Mouse (Mus musculus): Measurements from ENCODE around the gene Smg7. TPM values are rescaled to one million over a fixed set of nuclear protein-coding genes. Genes with fewer than 3 reads are reported as not detected.

Gene Smg7
- polyA plus RNA-seq, 1 experiment: 49.0 TPM

DNA sequence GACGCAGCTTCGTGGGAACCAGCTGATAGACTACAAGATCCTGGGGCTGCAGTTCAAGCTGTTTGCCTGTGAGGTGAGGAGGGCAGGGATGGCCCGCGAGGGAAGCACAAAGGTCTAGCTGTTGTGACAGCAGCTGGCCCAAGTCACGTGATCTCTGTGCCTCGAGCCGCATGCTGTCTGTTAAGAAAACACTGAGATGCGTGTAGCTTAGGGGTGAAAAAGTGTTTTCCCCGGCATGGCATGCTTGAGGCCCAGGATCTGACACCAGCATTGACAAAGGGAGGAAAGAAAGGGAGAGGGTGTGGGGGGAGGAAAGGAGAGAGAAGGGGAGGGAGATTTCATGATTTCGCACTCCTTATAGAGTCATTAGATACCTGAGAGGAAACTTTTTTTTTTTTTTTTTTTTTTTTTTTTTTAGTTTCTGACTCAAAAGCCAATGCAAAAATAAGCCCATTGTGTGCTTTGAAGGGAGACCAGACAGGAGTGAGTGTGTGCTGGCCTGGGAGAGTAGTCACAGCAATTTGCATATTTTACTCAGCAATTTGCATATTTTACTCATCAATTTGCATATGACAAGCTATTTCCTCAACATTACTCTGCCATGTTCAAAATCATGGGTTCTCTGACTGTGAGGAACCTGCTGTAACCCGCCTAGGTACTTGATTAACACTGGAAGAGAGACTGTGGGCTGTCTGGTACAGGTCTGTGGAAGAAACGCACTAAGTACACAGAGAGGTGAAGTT, 85.2 kb downstream of the Smg7 start:
- Histone ChIP-seq H3K4me1 (ENCODE audit: control insufficient read depth, insufficient read depth, low read length) (peaks cover 6% of the 10 kb centered on the region; the same call in 1 of the 2 replicates), H3K27ac (ENCODE audit: insufficient read depth, low read length) (no peak overlapping the region), H3K4me3 (ENCODE audit: insufficient read depth, low read length) (no peak overlapping the region)
- TF ChIP-seq CTCF (IDR thresholded peaks at IDR 0.05; ENCODE audit: borderline replicate concordance, insufficient read depth, low read length): no peak

DNA sequence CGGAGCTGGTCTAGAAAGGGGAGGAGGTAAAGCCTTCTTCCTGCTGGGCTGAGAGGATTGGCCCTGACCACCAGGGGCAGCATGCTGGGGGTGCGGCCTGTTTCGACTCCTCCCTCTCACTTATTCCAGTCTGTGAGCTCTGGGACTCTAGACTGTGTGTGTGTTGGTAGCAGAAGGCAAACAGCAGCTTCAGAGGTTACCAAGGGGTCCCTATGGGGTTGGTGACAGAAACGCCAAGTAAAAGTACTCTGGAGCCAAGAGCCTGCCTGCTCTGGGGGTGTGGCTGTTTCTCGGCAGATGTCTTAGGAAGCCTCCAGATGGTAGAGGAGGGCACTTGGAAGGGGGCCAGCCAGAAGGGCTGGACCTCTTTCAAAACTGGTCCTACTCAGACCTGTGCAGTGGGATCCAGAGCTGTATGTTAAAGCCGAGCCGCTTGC, 87.2 kb downstream of the Smg7 start:
- TF ChIP-seq POLR2A (IDR thresholded peaks at IDR 0.05; ENCODE audit: low read depth, low read length): no peak
- peak; percentile 1; the same call in 1 of the 2 replicates for TF ChIP-seq CTCF (IDR thresholded peaks at IDR 0.05; ENCODE audit: borderline replicate concordance, insufficient read depth, low read length)
- Histone ChIP-seq H3K4me3 (ENCODE audit: insufficient read depth, low read length) (no peak overlapping the region), H3K27ac (ENCODE audit: insufficient read depth, low read length) (no peak overlapping the region), H3K4me1 (ENCODE audit: control insufficient read depth, insufficient read depth, low read length) (no peaks in the 10 kb centered on the region)

DNA sequence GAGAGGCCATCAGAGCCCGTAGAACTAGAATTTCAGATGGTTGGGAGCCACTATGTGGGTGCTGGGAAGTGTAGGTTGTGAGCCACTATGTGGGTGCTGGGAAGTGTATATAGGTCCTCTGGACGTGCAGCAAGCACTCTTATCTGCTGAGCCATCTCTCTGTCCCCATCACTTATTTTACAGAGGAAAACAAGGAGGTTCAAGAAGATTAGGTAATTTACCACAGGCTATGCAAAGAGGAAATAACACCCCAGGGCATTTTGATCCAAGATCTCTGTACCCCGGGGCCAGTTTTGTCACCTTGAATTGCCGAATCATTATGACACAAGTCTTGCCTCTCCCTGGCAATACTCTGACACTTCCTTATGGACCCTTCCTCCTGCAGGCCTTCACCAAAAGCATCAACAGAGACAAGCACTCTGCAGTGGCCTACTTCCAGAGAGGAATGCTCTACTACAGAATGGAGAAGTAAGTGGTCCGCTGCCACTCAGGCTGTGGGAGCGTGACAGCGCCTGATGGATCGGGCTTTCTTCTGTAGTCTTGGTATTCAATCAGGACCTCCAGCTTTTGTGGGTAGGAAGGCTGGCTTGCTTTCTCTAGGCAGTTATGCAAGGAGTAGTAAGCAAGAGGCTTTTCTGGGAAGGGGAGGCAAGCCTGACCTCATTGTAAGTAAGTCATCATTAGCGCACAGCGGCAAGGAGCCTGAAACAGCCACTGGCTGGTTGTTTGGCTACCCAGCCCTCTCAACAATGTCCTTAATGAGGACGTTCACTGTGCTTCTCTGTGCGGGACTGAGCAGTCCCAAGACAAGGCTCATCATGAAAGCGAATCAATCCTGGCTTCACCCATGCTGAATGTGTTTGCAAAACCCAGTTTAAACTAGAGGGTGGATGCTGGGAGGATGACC, 91.7 kb downstream of the Smg7 start:
- TF ChIP-seq CTCF (IDR thresholded peaks at IDR 0.05; ENCODE audit: borderline replicate concordance, insufficient read depth, low read length): no peak
- no peak for TF ChIP-seq POLR2A (IDR thresholded peaks at IDR 0.05; ENCODE audit: low read depth, low read length)
- Histone ChIP-seq H3K4me1 (ENCODE audit: control insufficient read depth, insufficient read depth, low read length) (no peaks in the 10 kb centered on the region), H3K27ac (ENCODE audit: insufficient read depth, low read length) (no peak overlapping the region), H3K4me3 (ENCODE audit: insufficient read depth, low read length) (no peak overlapping the region)

DNA sequence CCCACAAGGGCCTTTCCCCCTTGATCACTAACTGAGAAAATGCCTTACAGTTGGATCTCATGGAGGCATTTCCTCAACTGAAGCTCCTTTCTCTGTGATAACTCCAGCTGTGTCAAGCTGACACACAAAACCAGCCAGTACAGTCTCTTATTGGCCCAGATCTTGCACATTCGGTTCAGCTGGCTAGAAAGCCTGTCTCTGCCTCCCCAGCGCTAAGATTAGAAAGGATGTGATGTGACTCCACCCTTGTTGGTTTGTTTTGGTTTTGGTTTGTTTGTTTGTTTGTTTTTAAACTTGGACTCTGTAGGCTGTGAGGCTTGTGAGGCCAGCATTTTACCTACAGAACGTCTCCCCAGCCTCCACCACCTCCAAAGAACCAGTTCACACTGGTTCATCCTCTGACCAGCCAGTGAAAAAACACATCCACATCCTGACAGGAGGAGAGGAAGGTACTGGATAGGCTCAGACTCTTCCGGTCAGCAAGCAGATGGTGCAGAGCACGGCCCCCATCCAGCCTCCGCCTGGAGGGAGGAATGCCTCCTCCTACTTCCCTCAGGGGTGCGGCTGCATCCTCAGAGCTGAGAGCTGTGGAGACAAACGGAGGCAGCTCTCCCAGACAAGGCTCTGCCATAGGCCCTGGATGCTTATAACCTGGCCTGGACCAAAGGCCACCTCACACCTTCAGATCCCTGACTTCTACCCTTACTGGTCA, 92.7 kb downstream of the Smg7 start:
- TF ChIP-seq POLR2A (IDR thresholded peaks at IDR 0.05; ENCODE audit: low read depth, low read length) (no peak), CTCF (IDR thresholded peaks at IDR 0.05; ENCODE audit: borderline replicate concordance, insufficient read depth, low read length) (no peak)
- H3K4me3 ChIP-seq (ENCODE audit: insufficient read depth, low read length): no peak overlapping the region
- no peaks in the 10 kb centered on the region for H3K4me1 ChIP-seq (ENCODE audit: control insufficient read depth, insufficient read depth, low read length)
- H3K27ac ChIP-seq (ENCODE audit: insufficient read depth, low read length): no peak overlapping the region

DNA sequence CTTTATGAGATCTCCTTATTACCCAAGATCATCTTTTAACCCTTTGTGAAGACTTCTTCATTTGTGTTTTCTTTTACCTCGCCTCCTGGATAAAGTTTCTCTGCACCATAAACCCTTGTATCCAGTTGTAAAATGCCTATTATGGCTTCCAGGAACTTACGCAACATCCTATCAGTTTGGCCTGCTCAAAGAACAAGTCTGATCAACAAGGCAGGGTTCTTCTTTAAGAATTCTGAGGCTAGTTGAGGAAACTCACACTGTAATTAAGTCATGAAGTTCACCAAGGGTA, 94.1 kb downstream of the Smg7 start:
- no peak overlapping the region for H3K4me3 ChIP-seq (ENCODE audit: insufficient read depth, low read length)
- no peaks in the 10 kb centered on the region for H3K4me1 ChIP-seq (ENCODE audit: control insufficient read depth, insufficient read depth, low read length)
- no peak overlapping the region for H3K27ac ChIP-seq (ENCODE audit: insufficient read depth, low read length)
- no peak for TF ChIP-seq CTCF (IDR thresholded peaks at IDR 0.05; ENCODE audit: borderline replicate concordance, insufficient read depth, low read length)

DNA sequence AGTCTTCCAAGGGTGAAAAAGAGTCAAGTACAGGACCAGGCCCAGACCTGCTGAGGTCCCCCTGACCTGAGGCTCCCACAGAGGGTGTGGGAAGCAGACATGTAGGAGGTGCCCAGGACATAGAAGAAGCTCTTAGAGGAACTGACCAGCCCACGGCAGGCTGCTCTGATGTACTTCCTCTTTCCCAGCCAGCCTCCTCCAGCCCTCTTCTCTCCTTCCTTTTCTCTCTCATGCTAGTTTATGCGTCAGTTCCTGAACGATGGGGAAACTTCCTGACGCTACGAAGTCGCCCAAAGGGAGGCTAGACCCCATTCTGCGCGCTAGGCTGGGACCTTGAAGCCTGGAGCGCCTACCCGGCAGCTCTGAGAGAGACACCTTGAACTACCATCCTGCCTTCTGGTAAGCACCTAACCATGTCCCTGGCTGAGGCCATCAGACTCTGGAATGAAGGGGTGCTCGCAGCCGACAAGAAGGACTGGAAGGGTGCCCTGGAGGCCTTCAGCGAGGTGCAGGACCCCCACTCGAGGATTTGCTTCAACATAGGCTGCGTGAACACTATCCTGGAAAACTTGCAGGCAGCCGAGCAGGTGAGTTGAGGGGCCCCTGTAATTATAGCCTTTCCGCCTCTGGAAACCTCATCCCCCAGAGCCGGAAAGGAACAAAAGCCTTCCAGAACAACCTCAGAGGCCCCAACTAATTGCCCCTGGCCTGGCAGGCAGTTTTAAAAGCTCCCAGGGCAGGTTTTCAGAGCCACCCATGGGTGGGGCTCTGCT, 94.6 kb downstream of the Smg7 start:
- TF ChIP-seq POLR2A (IDR thresholded peaks at IDR 0.05; ENCODE audit: low read depth, low read length) (no peak), CTCF (IDR thresholded peaks at IDR 0.05; ENCODE audit: borderline replicate concordance, insufficient read depth, low read length) (no peak)
- H3K4me3 ChIP-seq (ENCODE audit: insufficient read depth, low read length): no peak overlapping the region
- H3K27ac ChIP-seq (ENCODE audit: insufficient read depth, low read length): no peak overlapping the region
- H3K4me1 ChIP-seq (ENCODE audit: control insufficient read depth, insufficient read depth, low read length): no peaks in the 10 kb centered on the region

DNA sequence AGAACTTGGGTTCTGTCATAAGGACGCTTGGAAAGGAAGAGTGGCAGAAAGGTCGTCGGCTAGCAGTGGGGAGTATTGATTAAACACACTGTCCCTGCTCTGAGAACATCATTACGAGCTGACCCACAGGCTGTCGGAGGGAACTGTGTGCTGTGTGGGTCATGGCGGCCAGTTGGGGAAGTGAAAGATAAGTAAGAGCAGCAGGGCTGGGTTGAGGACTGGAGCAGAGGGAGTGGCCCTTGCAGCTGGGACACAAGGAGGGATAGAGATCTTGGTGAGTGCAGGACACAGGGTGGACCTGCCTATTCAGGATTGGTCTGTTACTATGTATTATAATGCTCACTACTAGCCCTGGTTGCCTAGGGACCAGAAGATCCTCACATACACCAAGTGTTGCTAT, 97.5 kb downstream of the Smg7 start:
- Histone ChIP-seq H3K27ac (ENCODE audit: insufficient read depth, low read length) (no peak overlapping the region), H3K4me1 (ENCODE audit: control insufficient read depth, insufficient read depth, low read length) (no peaks in the 10 kb centered on the region), H3K4me3 (ENCODE audit: insufficient read depth, low read length) (no peak overlapping the region)
- TF ChIP-seq POLR2A (IDR thresholded peaks at IDR 0.05; ENCODE audit: low read depth, low read length) (no peak), CTCF (IDR thresholded peaks at IDR 0.05; ENCODE audit: borderline replicate concordance, insufficient read depth, low read length) (no peak)

DNA sequence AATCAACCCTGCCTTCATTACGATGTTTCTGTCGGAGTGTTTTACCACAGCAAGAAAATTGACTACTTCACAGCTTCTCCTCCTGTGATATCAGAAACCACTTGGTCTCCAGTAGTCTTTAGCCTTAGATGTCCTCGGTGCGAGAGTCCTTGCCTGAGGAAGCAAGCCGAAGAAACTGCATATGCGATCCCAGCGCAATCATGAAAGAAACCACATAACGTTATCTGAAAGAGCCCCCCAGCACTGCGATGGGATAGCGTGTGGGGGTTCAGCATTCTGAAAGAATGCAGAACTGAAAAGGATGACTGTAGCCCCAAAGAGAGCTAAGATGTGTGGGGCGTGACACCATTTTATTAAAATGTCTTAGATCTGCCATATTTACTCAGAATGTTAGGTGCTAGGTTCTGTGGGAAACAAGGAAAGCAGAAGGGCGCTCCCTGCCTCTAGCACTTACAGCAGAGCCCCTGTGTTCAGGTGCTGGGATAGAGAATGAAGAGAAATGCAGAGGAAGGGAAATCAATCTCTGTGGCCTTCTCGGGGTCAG, 101.7 kb downstream of the Smg7 start:
- Histone ChIP-seq H3K27ac (ENCODE audit: insufficient read depth, low read length) (no peak overlapping the region), H3K4me3 (ENCODE audit: insufficient read depth, low read length) (no peak overlapping the region), H3K4me1 (ENCODE audit: control insufficient read depth, insufficient read depth, low read length) (no peaks in the 10 kb centered on the region)
- TF ChIP-seq CTCF (IDR thresholded peaks at IDR 0.05; ENCODE audit: borderline replicate concordance, insufficient read depth, low read length): no peak
- TF ChIP-seq POLR2A (IDR thresholded peaks at IDR 0.05; ENCODE audit: low read depth, low read length): no peak

DNA sequence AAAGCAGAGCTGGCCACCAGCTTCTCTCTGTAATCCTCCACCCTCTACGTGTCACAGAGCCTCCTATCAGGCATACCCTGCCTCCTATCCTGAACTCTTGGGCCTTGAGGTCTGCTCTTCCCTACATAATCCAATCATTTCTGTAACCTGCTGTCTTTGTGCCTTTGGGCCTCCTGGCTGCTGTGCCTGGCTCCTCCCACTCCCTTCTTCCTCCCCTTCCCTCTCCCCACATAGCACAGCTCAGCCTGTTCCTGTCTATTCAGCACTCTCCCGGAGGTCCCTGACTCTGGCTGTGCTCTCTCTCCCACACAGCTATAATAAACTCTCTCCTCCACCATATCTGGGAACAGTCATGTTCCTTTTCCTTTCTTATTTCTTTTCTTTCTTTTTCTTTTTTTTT, 102.5 kb downstream of the Smg7 start, which contains the start of gene Ncf2:
Ncf2 (plus strand) TSS at position 298 of the 400 bp plus-strand sequence.
- Histone ChIP-seq H3K4me1 (ENCODE audit: control insufficient read depth, insufficient read depth, low read length) (no peaks in the 10 kb centered on the region), H3K4me3 (ENCODE audit: insufficient read depth, low read length) (no peak within 1 kb of the TSS), H3K27ac (ENCODE audit: insufficient read depth, low read length) (no peak within 1 kb of the TSS)
- TF ChIP-seq CTCF (IDR thresholded peaks at IDR 0.05; ENCODE audit: borderline replicate concordance, insufficient read depth, low read length) (no peak), POLR2A (IDR thresholded peaks at IDR 0.05; ENCODE audit: low read depth, low read length) (no peak)

Data from embryonic fibroblast, embryonic 13.5 days (primary cell).